Mouse (Mus musculus) heart, embryonic 11.5 days (tissue): ENCODE results near the gene Iqch. TPM values are rescaled to one million over a fixed set of nuclear protein-coding genes. Genes with fewer than 3 reads are reported as not detected.
A peak's percentile ranks its signal among the peaks of the same experiment; 100 is the strongest.

Experiments used
- ATAC-seq: fragments of 200-750 bp; cut with Nextera tagmentation; replicated peaks from 2 replicates; pipeline ENCODE4 v1.8.0; 2017; ENCODE audit warnings: moderate library complexity; ENCODE audit not compliant: insufficient number of reproducible peaks, low FRiP score, low TSS enrichment
- H3K27ac ChIP-seq: fragments of 300-500 bp; sonication (generic); 2 replicates; pipeline ENCODE4 v1.5.1; 2014; ENCODE audit warnings: mild to moderate bottlenecking, low read depth, low read length
- H3K27me3 ChIP-seq: fragments of 300-500 bp; sonication (generic); 2 replicates; pipeline ENCODE4 v1.6.1; 2014; ENCODE audit warnings: mild to moderate bottlenecking, low read length, mixed read lengths; ENCODE audit not compliant: control insufficient read depth, insufficient read depth
- H3K36me3 ChIP-seq: fragments of 300-500 bp; sonication (generic); 2 replicates; pipeline ENCODE4 v1.6.1; 2014; ENCODE audit warnings: mild to moderate bottlenecking, low read length, moderate library complexity, mixed read lengths; ENCODE audit not compliant: control insufficient read depth, insufficient read depth
- H3K4me1 ChIP-seq: fragments of 300-500 bp; sonication (generic); 2 replicates; pipeline ENCODE4 v1.6.1; 2014; ENCODE audit warnings: low read length; ENCODE audit not compliant: control insufficient read depth, insufficient read depth
- H3K4me2 ChIP-seq: fragments of 300-500 bp; sonication (generic); 2 replicates; pipeline ENCODE4 v1.6.1; 2014; ENCODE audit warnings: mild to moderate bottlenecking, moderate library complexity
- H3K4me3 ChIP-seq: fragments of 300-500 bp; sonication (generic); 2 replicates; pipeline ENCODE4 v1.5.1; 2014; ENCODE audit warnings: low read depth, low read length
- H3K9ac ChIP-seq: fragments of 300-500 bp; sonication (generic); 2 replicates; pipeline ENCODE4 v1.6.1; 2014; ENCODE audit warnings: mild to moderate bottlenecking, low read depth, low read length, moderate library complexity
- H3K9me3 ChIP-seq: fragments of 300-500 bp; sonication (generic); replicated peaks from 2 replicates; pipeline ENCODE4 v1.6.1; 2016; ENCODE audit warnings: low read length; ENCODE audit not compliant: control insufficient read depth
- WGBS: fragments of 180-500 bp; shearing (Covaris S2); extraction: QIAGEN DNeasy Blood & Tissue Kit; methylation state at CpG from one replicate; pipeline ENCODE4 v1.1.7; 2014; ENCODE audit not compliant: insufficient replicate concordance; 5-methylcytosine and 5-hydroxymethylcytosine counted together
- polyA plus RNA-seq: library from polyadenylated mRNA; unstranded; fragments of >200 nt; fragmentation: Nextera tagmentation; extraction: Ambion mirVana; gene quantifications from 2 replicates; pipeline ENCODE4 v1.2.1, GENCODE M21; 2014

Iqch gene
- polyA plus RNA-seq, 1 experiment from 2014 or later: 0.11 TPM

- Histone ChIP-seq H3K9me3 (no peaks in the 10 kb centered on the region), H3K27me3 (no peaks in the 10 kb centered on the region), H3K4me3 (no peak overlapping the region), H3K4me1 (peaks cover 41% of the 10 kb centered on the region), H3K9ac (no peak overlapping the region), H3K4me2 (no peak overlapping the region), H3K27ac (no peak overlapping the region), H3K36me3 (no peaks in the 10 kb centered on the region)
- 74% methylated on average over 6 of the region's 6 CpGs for WGBS
- no peak for ATAC-seq
Observed at GRCm38 (mm10) chr9:63608006-63608405, 5.7 kb upstream of the Iqch start.

- H3K4me2 ChIP-seq: no peak overlapping the region
- H3K9ac ChIP-seq: no peak overlapping the region
- H3K4me1 ChIP-seq: peaks cover 29% of the 10 kb centered on the region
- no peaks in the 10 kb centered on the region for H3K27me3 ChIP-seq
- ATAC-seq: no peak
- no peak overlapping the region for H3K27ac ChIP-seq
- no peak overlapping the region for H3K4me3 ChIP-seq
- H3K9me3 ChIP-seq: no peaks in the 10 kb centered on the region
- H3K36me3 ChIP-seq: no peaks in the 10 kb centered on the region
- WGBS: 76% methylated on average over 2 of the region's 2 CpGs
Observed at GRCm38 (mm10) chr9:63606594-63606993, 4.3 kb upstream of the Iqch start.

- Histone ChIP-seq H3K9ac (peak overlapping the region; percentile 2; the same call in 1 of the 2 replicates), H3K27me3 (no peaks in the 10 kb centered on the region), H3K4me2 (peak overlapping the region; percentile 76), H3K4me1 (peaks cover 19% of the 10 kb centered on the region), H3K9me3 (no peaks in the 10 kb centered on the region), H3K4me3 (peak overlapping the region; percentile 96), H3K27ac (no peak overlapping the region), H3K36me3 (no peaks in the 10 kb centered on the region)
- 46% methylated on average over 6 of the region's 6 CpGs for WGBS
- no peak for ATAC-seq
Observed at GRCm38 (mm10) chr9:63603849-63604248, 1.6 kb upstream of the Iqch start.

DNA sequence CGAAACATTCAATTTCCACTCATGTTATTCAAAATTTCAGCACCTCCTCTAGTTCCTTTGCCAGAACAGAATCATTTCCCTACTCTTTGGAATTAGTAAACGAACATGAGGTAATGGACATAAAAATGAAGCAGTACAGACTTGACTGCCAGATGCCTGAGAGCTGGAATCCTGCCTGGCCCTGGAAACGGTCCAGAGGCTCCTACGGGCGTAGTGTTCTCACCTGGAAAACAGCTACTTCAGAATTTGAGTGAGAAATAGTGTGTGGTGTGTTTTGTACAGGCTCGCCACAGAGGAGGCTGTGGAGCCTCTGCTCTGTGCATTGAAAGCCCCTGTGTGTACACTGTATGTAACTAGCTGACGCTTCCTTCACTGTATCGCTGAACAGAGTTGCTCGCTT lies 5.6 kb downstream of the Iqch start:
- Histone ChIP-seq H3K4me2 (no peak overlapping the region), H3K4me1 (no peaks in the 10 kb centered on the region), H3K9ac (no peak overlapping the region), H3K27me3 (no peaks in the 10 kb centered on the region), H3K9me3 (no peaks in the 10 kb centered on the region), H3K4me3 (no peak overlapping the region), H3K36me3 (no peaks in the 10 kb centered on the region), H3K27ac (no peak overlapping the region)
- ATAC-seq: no peak
- 76% methylated on average over 9 of the region's 9 CpGs for WGBS

DNA sequence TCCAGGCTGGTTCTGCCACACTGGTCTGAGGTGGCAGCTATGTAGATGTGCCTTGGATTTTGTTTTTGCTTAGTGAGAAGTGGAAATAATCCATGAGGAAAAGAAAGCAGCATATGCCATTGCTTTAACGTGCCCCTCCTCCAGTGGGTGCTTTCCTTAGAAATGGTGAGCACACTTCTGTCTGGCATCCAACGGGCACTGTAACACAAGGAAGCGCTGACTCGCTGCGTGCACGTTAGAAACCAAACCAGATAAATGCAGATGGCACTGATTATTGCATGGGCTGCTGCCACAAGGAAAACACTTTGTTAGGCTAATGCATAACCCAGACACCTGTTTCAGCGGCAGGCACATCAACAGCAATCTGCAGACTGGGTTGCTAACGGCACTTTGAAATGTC lies 6.6 kb downstream of the Iqch start:
- no peaks in the 10 kb centered on the region for H3K36me3 ChIP-seq
- no peaks in the 10 kb centered on the region for H3K27me3 ChIP-seq
- no peak overlapping the region for H3K27ac ChIP-seq
- WGBS: 84% methylated on average over 8 of the region's 8 CpGs
- H3K4me2 ChIP-seq: no peak overlapping the region
- H3K4me1 ChIP-seq: no peaks in the 10 kb centered on the region
- no peak overlapping the region for H3K9ac ChIP-seq
- H3K4me3 ChIP-seq: no peak overlapping the region
- H3K9me3 ChIP-seq: no peaks in the 10 kb centered on the region
- ATAC-seq: no peak

DNA sequence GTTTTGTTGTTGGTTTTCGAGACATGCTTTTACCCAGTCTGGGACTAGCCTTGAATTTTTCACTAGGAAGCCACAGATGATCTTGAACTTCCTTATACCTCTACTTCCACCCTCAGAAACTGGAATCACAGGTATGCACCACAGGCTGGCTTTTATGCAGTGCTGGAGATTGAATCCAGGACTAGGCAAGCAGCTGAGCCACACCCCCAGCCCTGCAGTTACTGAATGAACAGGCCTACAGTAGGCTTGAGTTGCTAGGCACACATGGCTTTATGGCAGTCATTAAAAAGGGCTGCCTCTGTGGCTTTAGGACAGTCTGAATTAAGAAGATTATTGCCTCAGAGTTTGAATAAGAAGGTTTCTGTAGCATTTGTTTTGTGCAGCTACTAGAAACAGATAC lies 7.3 kb downstream of the Iqch start:
- Histone ChIP-seq H3K4me1 (no peaks in the 10 kb centered on the region), H3K27me3 (no peaks in the 10 kb centered on the region), H3K9ac (no peak overlapping the region), H3K27ac (no peak overlapping the region), H3K9me3 (no peaks in the 10 kb centered on the region), H3K4me2 (no peak overlapping the region), H3K36me3 (no peaks in the 10 kb centered on the region), H3K4me3 (no peak overlapping the region)
- no peak for ATAC-seq
- 93% methylated on average over 1 of the region's 1 CpGs for WGBS

DNA sequence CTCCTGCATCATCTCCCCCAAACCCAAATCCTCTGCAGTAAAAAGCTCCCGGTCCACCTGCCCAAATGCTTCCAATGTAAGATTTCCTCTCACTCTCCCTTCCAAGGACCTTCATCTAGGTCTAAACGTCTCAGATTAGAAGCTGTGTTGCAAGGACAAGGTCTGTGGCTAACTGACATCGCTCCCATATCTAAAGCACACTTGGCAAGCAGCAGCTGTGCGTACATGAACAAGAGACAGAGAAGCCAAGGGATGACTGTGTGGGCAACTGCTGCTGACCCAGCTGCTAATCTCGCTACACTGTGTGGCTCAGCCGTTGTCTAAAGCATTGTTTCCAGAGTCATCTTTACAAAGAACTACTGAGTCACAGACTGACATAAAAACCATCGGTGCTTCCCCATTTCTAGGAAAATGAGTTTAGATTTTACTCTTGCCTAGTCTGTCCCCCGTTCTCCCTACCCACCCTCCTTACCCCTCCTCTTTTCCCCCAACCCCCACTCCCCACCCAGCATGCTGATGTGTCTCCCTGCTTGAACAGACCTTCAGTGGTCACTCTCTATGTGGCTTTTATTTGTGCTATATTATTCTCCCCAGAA lies 10.5 kb downstream of the Iqch start:
- Histone ChIP-seq H3K27ac (no peak overlapping the region), H3K4me1 (no peaks in the 10 kb centered on the region), H3K9me3 (no peaks in the 10 kb centered on the region), H3K4me3 (no peak overlapping the region), H3K36me3 (no peaks in the 10 kb centered on the region), H3K9ac (no peak overlapping the region), H3K27me3 (no peaks in the 10 kb centered on the region), H3K4me2 (no peak overlapping the region)
- 84% methylated on average over 8 of the region's 8 CpGs for WGBS
- ATAC-seq: no peak

DNA sequence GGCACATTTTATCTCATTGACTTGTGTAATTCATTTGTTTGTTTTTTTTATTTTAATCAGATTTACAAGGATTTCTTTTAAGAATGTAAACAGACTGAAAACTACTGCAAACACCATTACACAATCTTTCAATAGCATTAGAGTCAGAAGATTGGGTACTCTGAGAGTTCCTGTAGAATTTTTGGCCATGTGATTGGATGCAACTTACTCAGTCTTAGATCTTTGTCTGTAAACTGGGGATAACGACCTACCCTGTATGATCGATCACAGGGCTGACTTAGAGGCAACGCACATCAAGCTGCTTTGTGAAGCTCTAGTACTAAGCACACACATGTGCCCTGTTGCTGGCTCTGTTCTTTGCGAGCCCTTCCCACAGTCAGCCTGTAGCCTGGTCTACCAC lies 11.7 kb downstream of the Iqch start:
- WGBS: 88% methylated on average over 4 of the region's 4 CpGs
- no peaks in the 10 kb centered on the region for H3K4me1 ChIP-seq
- H3K36me3 ChIP-seq: no peaks in the 10 kb centered on the region
- no peaks in the 10 kb centered on the region for H3K9me3 ChIP-seq
- H3K27me3 ChIP-seq: no peaks in the 10 kb centered on the region
- no peak overlapping the region for H3K27ac ChIP-seq
- H3K9ac ChIP-seq: no peak overlapping the region
- H3K4me3 ChIP-seq: no peak overlapping the region
- ATAC-seq: no peak
- H3K4me2 ChIP-seq: no peak overlapping the region

- Histone ChIP-seq H3K4me1 (no peaks in the 10 kb centered on the region), H3K9me3 (no peaks in the 10 kb centered on the region), H3K36me3 (no peaks in the 10 kb centered on the region), H3K4me2 (no peak overlapping the region), H3K9ac (no peak overlapping the region), H3K27me3 (no peaks in the 10 kb centered on the region), H3K4me3 (no peak overlapping the region), H3K27ac (no peak overlapping the region)
- no peak for ATAC-seq
- 72% methylated on average over 6 of the region's 6 CpGs for WGBS
Observed at GRCm38 (mm10) chr9:63589209-63589608, 13.1 kb downstream of the Iqch start.
